Mouse (Mus musculus) left cerebral cortex, postnatal 36 days (tissue): ENCODE measurements at regions not wholly inside any gene's neighbourhood (a gene's known extent, or its start where the extent isn't known, plus 50 kb on each side); places are given as distances from the start of the nearest gene placed in this dataset. TPM values are rescaled to one million over a fixed set of nuclear protein-coding genes. Genes with fewer than 3 reads are reported as not detected.

Source experiments
- microRNA-seq: library from miRNA; unstranded; fragments of <30 nt; microRNA quantifications from one replicate; pipeline ENCODE4 v1.2.0, GENCODE M21; 2022

Small RNA genes in the stretch of these regions (microRNA-seq; reads per million reads assigned to microRNA genes)
- gene Mir6420 = not detected
